Mouse (Mus musculus): ENCODE results near the gene Psma2. TPM values are rescaled to one million over a fixed set of nuclear protein-coding genes. Genes with fewer than 3 reads are reported as not detected.

The Psma2 gene
- total RNA-seq (2021) (100 to 1,000 TPM in 1 of 2 experiments, 10 to 100 TPM in 1; 99.6 to 106 TPM), polyA plus RNA-seq (2012; rRNA removed) (18.4 and 20.2 TPM in 2 replicates)
- long read RNA-seq, transcript Psma2-201 (8 exons, 2,911 nt): major isoform, 163 of 166 reads
- long read RNA-seq, partial matches to known transcripts: 3 of 166 reads
- long read RNA-seq, other reads (novel, unspliced or antisense): 0 of 166 reads

DNA sequence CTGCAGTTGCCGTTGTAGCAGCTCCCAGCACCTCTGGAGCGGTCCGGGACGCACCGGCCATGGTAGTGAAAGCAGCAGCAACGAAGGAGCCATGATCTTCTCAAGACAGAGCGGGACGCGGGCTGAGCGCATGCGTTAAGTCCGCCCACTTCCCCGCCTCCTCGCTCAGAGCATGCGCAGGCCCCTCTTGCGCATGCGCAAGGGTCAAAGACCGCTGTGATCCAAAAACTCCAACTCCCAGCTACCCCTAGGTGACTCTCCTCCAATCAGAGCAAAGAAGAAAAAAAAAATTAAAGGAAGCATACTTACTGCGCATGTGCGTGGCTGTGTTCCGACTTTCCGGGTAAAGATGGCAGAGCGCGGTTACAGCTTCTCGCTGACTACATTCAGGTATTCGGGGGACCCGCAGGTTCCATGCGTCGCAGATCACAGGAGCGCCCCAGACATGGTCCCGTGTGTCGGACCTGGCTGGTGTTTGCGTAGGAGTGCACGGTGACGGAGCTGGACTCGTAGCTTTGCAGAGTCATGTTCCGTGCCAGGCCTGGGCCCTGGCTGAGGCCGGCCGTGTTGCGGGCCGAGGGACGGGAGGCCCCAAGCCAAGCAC, at the start of gene Psma2, which contains the start of gene Mrpl32:
TSS of gene Psma2 (plus strand) at position 315 of the 604 bp plus-strand sequence.
TSS of gene Mrpl32 (minus strand) at position 240 of the 604 bp plus-strand sequence.
- peak; percentile 99 for DNase-seq

DNA sequence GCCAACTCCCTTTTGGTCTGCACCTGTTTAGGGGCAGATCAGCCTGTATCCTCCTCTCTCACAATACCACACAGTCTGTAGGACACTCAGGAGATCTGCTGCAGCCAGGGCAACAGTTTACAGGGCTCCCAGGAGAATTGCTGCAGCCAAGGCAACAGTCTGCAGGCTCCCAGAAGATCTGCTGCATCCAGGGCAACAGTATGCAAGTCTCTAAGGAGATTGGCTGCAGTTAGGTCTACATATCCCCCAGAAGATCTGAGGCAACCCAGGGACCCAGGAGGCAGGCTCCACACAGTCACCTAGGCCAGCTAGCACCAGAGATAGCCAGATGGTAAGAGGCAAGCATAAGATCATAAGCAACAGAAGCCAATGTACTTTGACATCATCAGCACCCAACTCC, 38.9 kb upstream of the Psma2 start:
- DNase-seq: no peak

DNA sequence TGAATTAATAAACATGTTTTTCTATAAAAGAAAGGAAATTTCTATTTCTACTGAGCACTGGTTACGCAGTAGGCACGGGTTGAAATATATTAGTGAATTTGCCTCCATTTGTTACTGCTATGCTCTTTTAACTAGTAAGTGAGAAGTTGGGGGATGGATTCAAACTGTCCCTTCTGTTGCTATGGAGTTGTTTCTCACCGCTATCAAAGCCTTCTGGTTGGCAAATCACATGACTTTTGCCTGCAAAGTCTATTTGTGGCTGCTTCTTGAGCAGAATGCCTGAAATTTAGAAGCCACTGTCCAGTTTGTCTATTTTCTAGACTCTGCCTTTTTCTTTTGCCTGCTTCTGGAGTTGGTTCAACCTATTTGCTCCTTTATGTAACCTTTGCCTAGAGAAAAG, 32.6 kb upstream of the Psma2 start:
- no peak for DNase-seq

DNA sequence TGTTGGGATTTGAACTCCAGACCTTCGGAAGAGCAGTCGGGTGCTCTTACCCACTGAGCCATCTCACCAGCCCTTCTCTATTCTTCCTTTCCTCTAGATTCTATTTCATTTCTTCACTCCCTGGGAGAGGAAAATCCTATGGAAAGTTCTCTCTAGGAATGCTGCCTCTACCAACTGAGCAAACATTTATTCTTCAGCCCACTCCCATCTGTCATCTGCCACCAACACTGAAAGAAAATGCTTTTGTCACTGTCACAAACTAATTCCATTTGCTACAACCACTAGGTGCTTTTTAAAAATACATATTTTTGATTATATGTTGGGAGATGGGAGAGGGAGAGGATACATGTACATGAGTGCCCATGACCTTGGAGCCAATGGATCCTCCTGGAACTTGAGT, 10.3 kb upstream of the Psma2 start:
- no peak for DNase-seq

DNA sequence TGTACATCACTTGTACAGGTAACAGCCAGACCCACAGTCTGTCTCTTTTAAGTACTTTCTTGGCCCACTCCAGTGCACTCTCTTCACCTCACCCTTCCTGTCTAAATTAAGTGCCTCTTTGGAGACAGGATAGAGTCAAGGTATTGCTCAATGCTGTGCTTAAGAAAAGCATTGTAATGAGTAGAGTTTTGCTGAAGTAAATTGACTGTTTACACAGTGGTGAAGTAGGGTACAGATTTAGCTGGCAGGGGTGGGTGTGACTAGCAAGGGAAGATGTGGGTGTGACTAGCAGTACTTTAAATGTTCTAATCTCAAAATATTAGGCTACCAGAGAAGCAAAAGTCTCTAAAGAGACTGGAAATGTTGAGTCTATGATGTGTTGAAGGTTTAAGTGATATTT, 5.4 kb upstream of the Psma2 start:
- no peak for DNase-seq

DNA sequence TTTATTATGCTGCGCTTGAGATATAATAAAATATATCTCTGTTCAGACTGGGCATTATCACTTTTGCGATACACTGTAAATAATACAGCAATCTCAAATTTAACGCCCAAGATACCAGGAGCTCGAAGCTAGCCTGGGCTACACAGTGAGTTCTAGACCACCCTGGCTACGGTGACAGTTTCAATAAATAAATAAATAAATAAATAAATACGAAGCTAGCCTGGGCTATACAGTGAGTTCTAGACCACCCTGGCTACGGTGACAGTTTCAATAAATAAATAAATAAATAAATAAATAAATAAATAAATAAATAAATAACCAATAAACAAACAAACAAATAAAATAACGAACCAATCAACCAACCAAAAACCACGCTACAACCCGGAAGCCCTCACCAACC, 577 bp upstream of the Psma2 start:
- DNase-seq: no peak

DNA sequence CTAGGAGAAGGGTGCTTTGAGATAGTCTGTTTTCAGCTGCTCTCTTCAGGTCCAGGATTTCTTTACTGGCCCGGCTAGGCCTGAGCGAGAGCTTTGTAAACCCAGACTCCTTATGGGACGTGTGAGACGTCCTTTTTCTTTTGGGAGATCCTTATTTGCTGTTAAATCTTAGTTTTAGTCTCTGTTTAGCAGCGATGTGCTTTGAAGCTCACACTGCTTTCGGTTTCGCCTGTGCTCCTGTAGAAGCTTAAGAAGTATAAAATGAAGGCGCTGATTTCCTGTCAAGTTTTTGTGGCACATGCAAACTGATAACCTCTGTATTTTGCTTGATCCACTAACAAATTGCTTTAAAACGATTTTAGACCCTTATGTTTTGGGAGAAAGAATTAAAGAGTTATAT, 513 bp downstream of the Psma2 start:
- DNase-seq: no peak

DNA sequence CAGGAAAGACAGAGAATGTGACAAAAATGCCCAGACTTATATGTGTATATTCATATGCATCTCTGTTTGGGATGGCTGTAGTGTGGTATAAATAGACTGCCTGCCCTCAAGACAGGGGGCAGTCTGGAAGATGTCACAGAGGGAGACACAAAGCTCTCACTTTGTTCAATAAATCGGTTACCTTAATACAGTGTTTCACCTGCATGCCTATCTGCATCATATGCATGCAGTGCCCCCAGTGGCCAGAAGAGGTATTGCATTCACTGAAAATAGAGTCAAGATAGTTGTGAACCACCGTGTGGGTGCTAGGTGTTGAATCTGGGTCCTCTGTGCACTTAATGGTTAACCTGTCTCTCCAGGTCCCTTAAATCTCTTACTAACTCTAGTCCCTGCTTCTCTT, 5.7 kb downstream of the Psma2 start:
- DNase-seq: peak; percentile 48

DNA sequence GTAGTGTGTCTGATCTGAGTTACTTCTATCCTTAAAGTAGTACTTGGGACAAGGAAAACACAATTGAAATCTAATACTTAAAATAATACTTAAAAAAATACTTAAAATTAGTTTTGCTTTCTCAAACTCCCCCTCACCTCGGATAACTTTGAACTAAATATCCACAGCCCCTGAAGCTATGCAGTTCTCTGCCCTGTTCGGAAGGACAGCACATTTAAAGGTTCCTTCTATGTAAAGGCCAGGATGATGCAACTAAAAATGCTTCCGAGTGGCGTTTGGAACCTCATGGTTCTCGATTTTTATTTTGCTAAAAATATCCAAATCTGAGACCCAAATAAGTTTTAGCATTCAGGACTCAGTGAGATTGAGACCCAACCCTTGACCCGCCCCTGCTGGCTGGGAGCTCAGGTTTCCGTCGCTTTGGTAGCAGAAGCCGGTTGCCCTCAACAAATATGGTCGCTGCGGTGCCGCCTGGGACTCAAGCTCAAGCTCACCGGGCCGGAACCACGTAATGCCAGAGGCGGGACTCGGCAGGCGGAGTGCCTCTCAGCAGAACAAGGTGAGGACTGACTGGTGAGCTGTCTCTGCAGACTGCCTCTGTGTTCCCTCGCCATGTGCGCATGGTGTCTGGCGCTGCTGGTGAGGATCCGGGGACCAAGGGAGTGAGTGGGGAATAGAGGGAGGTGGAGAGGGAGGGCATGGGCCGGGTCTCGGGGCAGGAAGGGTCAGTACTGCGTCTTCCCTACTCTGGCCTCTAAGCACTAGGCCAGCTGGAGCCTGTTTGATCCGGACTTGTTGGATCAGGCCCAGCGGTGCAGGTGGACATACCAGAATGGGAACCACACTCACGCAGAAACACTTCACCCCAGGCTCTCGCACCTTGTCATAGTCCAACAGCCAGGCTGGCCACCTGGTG, 16.9 kb downstream of the Psma2 start, which contains the start of gene AW209491:
TSS of gene AW209491 (plus strand) at position 429 of the 916 bp plus-strand sequence.
- DNase-seq: peak; percentile 98

DNA sequence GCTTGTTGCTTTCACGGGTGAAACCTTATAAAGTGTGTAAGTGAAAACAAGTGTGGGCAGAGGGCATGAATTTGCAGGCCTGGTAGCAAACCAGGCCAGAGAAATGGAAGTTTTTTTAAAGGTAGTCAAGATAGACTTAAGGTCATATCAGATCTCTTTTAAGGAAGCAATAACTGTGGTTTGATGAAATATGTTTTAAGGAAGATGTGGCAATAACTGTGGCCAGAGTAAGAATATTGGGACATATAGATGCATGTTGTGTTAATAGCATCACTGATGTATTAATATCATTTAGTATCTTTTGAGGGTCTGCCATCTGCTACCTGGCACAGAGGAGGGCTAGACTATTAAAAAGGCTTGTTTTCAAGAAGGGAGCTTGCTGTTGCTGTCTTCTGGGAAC, 27.0 kb downstream of the Psma2 start:
- DNase-seq: no peak

DNA sequence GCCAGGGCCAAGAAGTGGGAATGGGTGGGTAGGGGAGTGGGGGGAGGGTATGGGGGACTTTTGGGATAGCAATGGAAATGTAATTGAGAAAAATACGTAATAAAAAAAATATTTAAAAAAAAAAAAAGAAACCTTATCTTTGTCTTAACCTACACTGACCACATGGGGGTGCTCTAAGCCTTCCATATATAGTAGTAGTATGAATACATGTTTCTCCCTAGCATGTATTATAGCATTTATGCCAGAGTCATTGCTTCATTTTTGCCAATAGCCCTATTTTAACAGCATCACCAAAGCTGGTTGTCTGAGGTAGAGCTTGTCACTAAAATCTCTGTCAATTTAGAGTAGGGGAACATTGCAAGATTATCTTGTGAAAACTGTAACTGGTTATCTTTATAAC, 36.3 kb downstream of the Psma2 start:
- no peak for DNase-seq

DNA sequence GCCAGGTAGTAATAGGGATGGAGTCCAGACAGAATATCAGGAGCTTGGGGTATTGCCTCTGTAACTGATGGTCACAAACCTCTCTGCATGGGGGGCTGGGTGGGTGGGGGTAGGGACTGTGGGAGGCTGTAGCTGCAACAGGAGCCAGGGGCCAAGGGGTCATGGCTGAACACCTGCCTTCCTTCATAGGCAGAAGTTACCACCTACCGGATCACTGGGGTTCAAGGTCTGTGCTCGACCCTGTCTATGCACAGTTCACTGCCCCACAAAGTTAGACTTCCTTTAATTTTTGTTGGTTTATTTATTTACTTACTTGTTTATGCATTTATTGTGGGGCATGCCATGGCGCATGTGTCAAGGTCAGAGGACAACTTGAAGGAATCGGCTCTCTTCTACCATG, 54.1 kb downstream of the Psma2 start:
- no peak for DNase-seq

DNA sequence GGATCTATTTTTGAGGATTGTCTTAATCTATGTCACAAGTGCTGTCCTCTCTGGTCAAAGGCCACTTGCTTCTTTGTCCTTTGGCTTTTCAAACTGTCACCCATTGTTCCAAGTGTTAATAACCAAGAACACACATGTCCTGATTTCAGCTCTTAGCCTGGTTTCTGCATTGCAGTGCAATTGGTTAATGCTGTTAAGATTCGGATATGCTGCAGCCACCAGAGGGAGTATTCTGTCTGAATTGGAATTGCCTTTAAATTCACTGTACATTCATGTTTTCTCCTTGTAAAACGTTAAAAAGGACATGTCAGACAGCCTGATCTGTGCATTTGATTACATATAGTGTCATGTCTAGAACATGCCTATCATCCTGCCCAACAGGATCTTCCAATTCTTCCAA, 57.3 kb downstream of the Psma2 start:
- no peak for DNase-seq

DNA sequence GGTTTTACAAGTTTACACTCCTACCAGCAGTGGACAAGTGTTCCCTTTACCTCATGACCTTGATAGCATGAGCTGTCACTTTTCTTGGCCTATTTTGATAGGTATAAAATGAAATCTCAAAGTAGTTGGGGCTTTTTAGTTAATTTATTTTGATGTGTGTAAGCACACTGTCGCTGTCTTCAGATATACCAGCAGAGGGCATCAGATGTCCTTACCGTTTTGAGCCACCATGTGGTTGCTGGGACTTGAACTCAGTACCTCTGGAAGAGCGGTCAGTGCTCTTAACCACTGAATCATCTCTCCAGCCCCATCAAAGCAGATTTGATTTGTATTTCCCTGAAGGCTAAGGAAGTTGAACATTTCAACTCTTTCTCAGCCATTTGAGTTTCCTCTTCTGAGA, 75.9 kb downstream of the Psma2 start:
- DNase-seq: no peak

DNA sequence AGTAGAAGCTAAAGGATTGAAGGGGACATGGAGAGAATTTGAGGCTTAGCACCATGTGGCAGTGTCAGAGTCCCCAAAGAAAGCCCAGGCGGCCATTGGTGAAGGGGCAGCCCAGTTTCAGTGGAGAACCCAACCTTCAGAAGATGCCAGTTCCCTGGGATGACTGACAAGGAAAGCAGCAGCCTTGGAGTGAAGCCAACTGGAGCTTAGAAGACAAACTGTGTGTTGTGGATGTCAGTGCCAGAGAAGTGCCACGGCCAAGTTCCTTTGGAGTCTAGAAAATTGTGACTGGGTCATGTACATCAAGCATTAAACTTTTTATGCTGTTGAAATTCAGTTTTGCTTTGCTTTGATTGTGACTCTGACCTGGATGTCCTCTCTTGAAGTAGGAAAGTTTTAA, 103.8 kb downstream of the Psma2 start:
- DNase-seq: no peak

DNA sequence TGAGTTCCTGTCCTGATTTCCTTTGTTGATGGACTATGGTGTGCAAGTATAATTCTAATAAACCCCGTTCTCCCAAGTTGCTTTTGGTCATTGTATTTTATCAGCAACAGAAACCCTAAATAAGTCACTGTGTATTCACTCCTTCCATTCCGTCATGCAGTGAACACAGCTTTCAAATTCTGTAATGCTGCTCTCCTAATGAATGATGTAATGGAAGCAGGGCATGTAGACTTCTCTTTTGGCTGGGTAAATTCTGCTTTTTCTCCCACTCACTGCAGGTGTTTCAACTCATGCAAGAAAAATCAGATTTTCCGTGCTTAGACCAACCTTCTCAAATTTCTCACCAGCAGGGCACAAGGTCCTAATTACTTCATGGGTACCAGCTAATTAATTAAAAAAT, 104.7 kb downstream of the Psma2 start:
- no peak for DNase-seq

Other genes starting within 250 kb of the Psma2 start
- gene Hecw1, start 90.0 kb upstream of the Psma2 start, total RNA-seq (2021): under 1 TPM in 1 of 2 experiments, not detected in 1; 0.10 TPM
- gene Hecw1, start 90.0 kb upstream of the Psma2 start, polyA plus RNA-seq (2012; rRNA removed): not detected in 2 replicates
- gene Mrpl32, start 75 bp upstream of the Psma2 start, total RNA-seq (2021): 10 to 100 TPM; 49.8 to 83.5 TPM
- gene Mrpl32, start 75 bp upstream of the Psma2 start, polyA plus RNA-seq (2012; rRNA removed): 8.9 and 10.7 TPM in 2 replicates
- gene AW209491, start 16.9 kb downstream of the Psma2 start, total RNA-seq (2021): 10 to 100 TPM; 16.9 to 19.1 TPM
- 1.6 and 2.1 TPM in 2 replicates for gene AW209491, start 16.9 kb downstream of the Psma2 start, polyA plus RNA-seq (2012; rRNA removed)